Mouse (Mus musculus) cerebellum, adult 8-10 months (tissue): ENCODE data around the gene Tmem108.

ENCODE experiments used
- DNase-seq: peaks from one replicate; pipeline ENCODE4 v3.0.0; 2022

The Tmem108 gene

DNA sequence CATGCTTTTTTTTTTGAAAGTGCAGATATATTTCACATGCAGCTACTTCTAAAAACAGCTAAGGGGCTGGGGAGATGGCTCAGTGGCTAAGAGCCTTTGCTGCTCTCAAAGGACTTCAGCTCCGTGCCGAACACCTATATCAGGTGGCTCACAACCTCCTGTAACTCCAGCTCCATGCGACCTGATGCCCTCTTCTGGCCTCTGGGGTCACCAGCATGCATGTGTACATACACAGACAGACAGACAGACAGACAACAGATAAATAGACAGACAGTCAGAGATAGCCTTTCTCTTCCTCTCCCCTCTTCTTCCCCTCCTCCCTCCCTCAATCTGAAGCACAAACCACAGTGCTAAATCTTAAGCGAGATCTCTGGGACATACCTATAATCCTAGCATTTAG is 181.5 kb downstream of the Tmem108 start:
- no peak for DNase-seq

GRCm38 (mm10) chr9:103579411-103580026 is 182.1 kb downstream of the Tmem108 start:
- peak; percentile 91 for DNase-seq

GRCm38 (mm10) chr9:103577731-103578130 is 183.9 kb downstream of the Tmem108 start:
- no peak for DNase-seq

DNA sequence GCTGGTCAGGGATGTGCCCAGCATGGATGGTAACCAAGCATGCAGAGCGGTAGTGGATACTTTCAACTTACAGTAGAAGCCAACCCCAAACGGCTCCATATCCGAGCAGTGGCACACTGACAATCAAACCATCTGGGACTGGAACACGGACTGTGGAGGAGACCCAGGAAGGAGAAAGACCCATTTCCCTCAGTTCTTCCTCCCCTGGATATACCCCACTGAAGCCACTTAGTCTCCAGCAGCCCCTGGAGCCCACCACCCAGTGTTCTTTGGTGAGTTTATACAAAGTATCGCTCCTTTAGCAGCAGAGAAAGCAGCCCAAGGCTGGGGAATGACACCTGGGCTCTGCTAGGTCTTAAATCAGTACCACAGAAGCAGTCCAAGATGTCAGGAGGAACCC is 184.5 kb downstream of the Tmem108 start:
- no peak for DNase-seq

- DNase-seq = no peak
Observed at GRCm38 (mm10) chr9:103575901-103576300, 185.7 kb downstream of the Tmem108 start.

GRCm38 (mm10) chr9:103573994-103574750 is 187.5 kb downstream of the Tmem108 start:
- DNase-seq = peak; percentile 68

DNA sequence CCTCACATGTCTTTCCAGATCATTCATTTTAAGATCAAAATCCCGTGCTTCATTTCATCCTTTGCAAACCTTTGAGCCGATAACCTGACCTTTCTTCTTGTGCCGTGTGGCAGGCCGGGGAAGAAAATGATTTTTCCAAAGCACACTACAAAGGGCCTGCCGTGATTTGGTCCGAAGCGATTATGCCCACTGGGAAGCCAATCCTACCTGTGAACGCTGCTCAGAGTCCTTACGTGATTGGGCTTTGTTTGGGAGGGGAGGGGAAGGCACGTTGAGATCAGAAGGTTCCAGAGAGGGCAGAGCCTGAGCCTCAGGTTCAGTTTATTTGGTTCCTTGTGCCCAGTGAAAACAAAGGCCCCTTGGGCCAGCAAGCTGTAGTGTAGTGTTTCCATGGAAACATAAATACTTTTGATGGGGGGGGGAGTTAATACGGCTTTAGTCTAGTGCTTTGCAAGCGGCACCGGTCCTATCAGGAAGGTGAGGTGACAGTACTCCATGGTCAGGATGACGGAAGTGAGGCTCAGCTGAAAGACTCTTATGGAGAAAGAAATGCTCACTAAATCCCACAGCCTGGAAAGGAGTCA is 191.4 kb downstream of the Tmem108 start:
- DNase-seq = no peak

- DNase-seq = no peak
Observed at GRCm38 (mm10) chr9:103568983-103569382, 192.7 kb downstream of the Tmem108 start.

DNA sequence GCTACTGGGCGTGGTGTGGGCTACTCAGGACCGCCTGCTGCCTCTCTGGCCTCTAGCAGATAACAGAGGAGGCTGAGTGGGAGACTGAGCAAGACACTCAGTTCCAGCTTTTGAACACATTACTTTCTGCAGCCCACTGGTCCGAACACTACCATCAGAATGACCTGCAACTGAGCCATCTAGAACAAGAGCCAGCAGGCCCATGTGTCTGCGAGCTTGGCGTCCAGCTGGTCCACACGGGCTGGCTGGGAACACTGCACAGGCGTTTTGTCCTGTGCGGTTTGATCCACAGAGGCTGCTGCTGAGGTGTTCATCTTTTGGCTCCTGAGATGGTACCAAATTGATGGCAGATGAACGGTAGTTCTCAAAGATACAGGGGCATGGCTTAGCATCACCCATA is 196.5 kb downstream of the Tmem108 start:
- no peak for DNase-seq

- no peak for DNase-seq
Observed at GRCm38 (mm10) chr9:103563864-103564610, 197.6 kb downstream of the Tmem108 start.

DNA sequence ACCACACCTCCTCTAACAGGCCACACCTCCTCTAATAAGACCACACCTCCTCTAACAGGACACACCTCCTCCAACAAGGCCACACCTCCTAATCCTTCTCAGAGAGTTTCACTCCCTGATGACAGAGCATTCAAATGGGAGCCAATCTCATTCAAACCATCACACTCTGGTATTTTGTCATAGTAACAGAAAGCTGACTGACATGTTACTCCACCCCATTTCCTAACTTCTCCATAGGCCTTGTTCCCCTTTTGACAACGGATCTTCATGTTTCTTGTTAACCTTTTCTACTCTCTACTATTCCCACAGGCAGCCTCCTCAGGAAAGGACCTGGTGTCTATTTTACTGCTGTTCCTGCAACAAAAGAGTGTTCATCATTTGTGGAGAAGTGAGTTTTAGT is 199.6 kb downstream of the Tmem108 start:
- no peak for DNase-seq

- no peak for DNase-seq
Observed at GRCm38 (mm10) chr9:103558741-103559140, 202.9 kb downstream of the Tmem108 start.

- DNase-seq = peak; percentile 67
Observed at GRCm38 (mm10) chr9:103558240-103558639, 203.4 kb downstream of the Tmem108 start.

DNA sequence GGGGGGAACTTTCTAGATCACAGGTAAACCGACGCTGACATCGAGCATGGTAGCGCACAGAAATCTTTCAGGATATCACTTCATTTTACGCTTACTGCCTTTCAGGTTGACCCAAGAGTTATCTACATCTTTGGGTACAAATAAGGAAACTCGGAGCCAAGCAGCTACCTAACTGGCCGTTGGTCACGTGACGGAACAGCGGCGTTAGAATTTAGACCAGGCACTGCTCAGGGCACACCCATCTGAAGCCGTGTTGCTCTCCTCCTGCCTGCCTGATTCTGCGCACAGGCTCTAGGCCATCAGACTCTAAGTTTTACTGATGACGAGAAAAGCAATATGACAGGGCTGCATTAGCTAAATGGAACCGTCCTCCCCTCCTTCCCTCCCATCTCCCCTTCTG is 204.6 kb downstream of the Tmem108 start:
- DNase-seq = no peak

GRCm38 (mm10) chr9:103555334-103555733 is 206.3 kb downstream of the Tmem108 start:
- no peak for DNase-seq

- DNase-seq = no peak
Observed at GRCm38 (mm10) chr9:103550661-103551248, 210.9 kb downstream of the Tmem108 start.

DNA sequence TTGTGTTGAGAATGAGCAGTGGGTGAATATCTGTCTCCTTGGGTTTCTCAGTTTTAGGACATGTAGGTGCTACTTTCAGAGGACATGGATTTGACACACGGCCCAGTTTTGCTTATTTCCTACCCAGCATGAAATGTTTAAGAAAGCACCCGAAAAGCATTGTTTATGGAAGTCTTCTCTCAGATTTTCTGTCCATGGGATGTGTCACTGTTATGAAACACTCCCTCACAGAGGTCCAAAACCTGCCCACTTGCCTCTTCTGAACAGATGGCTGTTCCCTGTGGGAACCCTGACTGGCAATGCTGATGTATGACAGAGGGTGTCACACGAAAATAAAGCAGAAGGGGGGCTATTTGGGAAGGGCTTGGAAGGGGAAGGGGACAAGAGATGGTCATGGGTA is 212.5 kb downstream of the Tmem108 start:
- DNase-seq = peak; percentile 84

DNA sequence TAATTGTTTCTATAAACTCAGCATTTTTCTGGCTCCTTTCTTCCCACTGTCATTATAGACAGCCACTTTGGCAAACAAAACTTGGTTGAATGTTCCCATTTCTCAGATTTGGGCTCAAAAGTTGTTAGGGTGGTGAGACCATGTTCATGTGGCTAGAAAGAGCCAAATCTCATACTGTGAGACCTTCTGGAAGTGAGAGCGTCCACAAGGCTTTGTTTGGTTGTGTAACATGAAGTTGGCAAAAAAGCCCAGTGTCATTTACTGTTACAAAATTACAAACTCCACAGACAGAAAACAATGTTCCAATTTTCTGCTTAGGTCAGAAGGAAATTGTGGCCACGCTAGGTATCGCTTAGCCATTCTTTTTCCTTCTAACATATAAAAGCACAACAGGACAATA is 213.0 kb downstream of the Tmem108 start:
- DNase-seq = peak; percentile 70

DNA sequence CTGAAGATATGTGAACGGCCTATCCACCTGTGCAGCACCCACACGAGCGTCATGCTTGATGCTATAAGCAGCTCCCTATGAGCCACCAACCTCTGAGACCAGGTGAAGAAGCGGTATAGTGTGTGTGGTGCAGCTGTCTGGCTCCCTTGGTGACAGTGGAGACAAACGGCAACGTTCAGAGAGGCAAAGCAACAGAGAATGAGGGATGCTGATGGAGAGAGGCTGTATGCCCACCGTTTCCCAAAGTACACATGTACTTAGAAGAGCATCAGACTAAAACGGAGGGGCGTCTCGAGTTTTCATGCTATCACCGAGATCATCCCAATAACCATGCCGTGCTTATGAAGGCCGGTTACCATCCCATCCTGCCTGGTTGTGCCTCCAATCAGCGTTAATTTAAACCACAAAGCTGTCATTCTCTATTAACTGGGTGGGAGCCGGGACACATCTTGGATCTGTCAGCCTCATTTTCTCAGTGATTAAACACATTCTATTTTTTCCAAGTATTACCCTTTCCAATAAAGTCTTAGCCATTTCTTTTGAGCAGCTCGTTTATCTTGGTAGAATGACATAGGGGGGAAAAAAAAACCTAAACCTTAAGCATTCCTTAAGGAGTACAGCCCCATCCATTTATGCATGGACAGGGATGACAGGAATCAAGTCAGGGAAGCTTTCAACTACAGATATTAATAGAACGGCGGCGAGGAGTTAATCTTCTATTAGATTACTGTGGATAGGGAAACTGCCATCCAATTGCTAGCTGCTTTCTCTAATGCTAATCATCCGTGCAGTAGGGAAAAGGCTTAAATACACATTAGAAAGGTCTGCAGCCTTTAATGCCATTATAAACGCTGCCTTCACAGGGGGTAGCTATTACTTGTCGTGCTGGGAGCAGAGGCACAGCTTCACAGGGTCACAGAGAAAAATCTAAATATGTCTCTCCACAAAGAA is 214.7 kb downstream of the Tmem108 start:
- no peak for DNase-seq

DNA sequence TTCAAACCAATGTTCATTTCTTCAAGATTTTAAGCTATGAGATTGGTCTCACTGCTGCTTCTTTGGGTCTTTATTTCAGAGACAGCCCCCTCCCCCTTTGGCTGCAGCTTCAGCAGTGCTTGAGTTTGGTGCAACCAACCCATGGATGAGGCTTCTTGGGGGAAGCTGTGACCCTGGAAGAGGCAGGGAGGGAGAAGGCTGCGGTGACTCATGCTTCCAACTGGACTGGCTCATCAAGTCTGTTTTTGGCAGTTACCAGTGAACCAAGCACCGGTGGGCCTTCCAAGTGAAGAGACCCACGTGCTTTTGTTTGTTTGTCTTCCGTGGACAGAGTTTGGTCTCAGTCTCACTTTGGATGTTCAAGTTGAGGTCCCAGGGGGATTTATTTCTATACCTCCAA is 215.9 kb downstream of the Tmem108 start:
- no peak for DNase-seq

GRCm38 (mm10) chr9:103545271-103545670 is 216.4 kb downstream of the Tmem108 start:
- DNase-seq = no peak

- DNase-seq = no peak
Observed at GRCm38 (mm10) chr9:103544599-103544998, 217.0 kb downstream of the Tmem108 start.
